Mouse (Mus musculus): ENCODE data around the gene Cul7. TPM values are rescaled to one million over a fixed set of nuclear protein-coding genes. Genes with fewer than 3 reads are reported as not detected.

Cul7 gene
- polyA plus RNA-seq, 1 experiment from 2014 or later = 46.5 TPM

DNA sequence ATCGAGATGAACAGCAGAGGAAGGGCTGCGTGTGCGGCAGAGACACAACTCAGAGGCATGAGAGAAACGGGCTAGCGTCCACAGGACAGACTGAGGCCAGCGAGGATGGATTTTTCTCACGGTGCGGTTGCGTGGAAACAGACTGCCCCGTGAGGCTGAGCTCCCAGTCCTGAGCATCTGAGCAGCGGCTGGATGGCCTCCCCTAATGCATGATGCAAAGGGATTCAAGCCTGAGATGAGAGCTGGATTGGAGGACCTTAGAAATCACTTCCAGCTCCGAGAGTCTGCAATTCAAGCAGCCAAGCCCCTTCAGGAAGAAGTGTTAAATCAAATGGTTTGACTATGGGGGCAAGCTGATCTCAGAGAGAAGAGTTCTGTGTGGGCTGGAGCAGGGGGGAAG lies 51.4 kb downstream of the Cul7 start:
- WGBS = 89% methylated on average over 12 of the region's 12 CpGs
- Histone ChIP-seq H3K27me3 (no peaks in the 10 kb centered on the region), H3K9me3 (no peaks in the 10 kb centered on the region), H3K9ac (peak overlapping the region; percentile 25; the same call in 1 of the 2 replicates), H3K27ac (no peak overlapping the region), H3K4me3 (replicated peaks) (no peak overlapping the region), H3K36me3 (replicated peaks) (peaks cover 28% of the 10 kb centered on the region), H3K4me1 (peaks cover 38% of the 10 kb centered on the region), H3K4me2 (no peak overlapping the region)
- ATAC-seq (ENCODE audit: low FRiP score) = no peak

- H3K4me3 ChIP-seq (replicated peaks) = no peak overlapping the region
- H3K36me3 ChIP-seq (replicated peaks) = peaks cover 26% of the 10 kb centered on the region
- H3K9me3 ChIP-seq = no peaks in the 10 kb centered on the region
- H3K27me3 ChIP-seq = no peaks in the 10 kb centered on the region
- H3K9ac ChIP-seq = peak overlapping the region; percentile 25; the same call in 1 of the 2 replicates
- 0 out of 2 replicates have a peak overlapping the region, but pooled peaks have one; percentile 70 for H3K4me2 ChIP-seq
- no peak overlapping the region for H3K27ac ChIP-seq
- 86% methylated on average over 12 of the region's 12 CpGs for WGBS
- no peak for ATAC-seq (ENCODE audit: low FRiP score)
- peaks cover 39% of the 10 kb centered on the region for H3K4me1 ChIP-seq
Observed at GRCm38 (mm10) chr17:46702100-46702499, 52.0 kb downstream of the Cul7 start.

GRCm38 (mm10) chr17:46702506-46702905 lies 52.4 kb downstream of the Cul7 start:
- H3K4me3 ChIP-seq (replicated peaks) = no peak overlapping the region
- H3K9me3 ChIP-seq = no peaks in the 10 kb centered on the region
- no peaks in the 10 kb centered on the region for H3K27me3 ChIP-seq
- peaks cover 39% of the 10 kb centered on the region for H3K4me1 ChIP-seq
- H3K36me3 ChIP-seq (replicated peaks) = peaks cover 26% of the 10 kb centered on the region
- no peak for ATAC-seq (ENCODE audit: low FRiP score)
- no peak overlapping the region for H3K27ac ChIP-seq
- 93% methylated on average over 5 of the region's 5 CpGs for WGBS
- H3K9ac ChIP-seq = peak overlapping the region; percentile 89
- peak overlapping the region; percentile 70 for H3K4me2 ChIP-seq

DNA sequence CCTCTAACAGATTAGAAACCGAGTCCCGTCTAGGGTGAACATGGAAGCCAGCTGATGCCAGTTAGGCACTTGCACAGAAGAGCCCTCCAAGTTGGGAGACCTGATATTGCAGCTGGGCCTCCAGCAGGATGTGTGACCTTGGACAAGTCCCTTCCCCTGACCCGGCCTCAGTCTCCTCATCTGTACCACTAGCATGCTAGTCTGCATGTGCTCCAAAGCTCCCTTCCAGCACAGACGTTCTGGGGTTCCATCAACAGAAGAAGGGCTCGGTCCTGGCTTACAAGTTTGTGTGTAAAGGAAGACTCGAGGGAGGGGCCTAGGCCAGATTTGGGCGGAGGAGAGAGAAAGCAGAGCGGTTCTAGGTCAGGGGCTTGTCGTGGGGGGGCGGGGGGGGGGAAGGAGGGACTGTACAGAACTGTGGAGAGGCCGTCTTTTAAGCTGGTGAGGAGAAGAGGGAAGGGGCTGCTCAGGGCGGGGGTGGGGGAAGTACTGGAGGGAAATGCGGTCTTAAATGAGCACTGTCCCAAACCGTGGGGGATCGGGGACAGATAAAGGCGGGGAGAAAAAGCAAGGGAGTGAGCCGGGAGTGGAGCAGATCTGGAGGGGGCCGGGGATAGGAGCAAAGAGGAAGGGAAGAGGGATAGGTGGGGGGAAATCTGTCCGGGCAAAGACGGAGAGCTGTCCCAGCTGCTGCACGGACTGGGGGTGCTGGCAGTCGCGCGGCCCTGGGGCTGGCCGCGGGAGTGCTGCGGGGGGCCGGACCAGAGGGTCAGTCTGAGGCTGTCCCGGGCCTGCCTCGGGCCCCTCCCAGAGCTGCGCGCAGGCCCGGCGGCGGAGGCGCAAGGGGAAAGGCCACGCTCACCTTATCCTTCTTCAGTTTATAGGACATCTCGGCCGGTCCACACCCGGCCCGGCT lies 54.1 kb downstream of the Cul7 start:
- H3K4me3 ChIP-seq (replicated peaks) = peak overlapping the region; percentile 78
- no peaks in the 10 kb centered on the region for H3K9me3 ChIP-seq
- H3K4me1 ChIP-seq = peaks cover 39% of the 10 kb centered on the region
- peak overlapping the region; percentile 70 for H3K4me2 ChIP-seq
- no peaks in the 10 kb centered on the region for H3K27me3 ChIP-seq
- H3K27ac ChIP-seq = peak overlapping the region; percentile 87
- 4% methylated on average over 38 of the region's 41 CpGs for WGBS
- H3K9ac ChIP-seq = peak overlapping the region; percentile 89
- ATAC-seq (ENCODE audit: low FRiP score) = peak; percentile 80
- peaks cover 10% of the 10 kb centered on the region for H3K36me3 ChIP-seq (replicated peaks)

GRCm38 (mm10) chr17:46704887-46705835 lies 55.0 kb downstream of the Cul7 start, which contains the start of gene Ppp2r5d:
Gene Ppp2r5d, minus strand, starts transcription at chr17:46705111.
- peak within 1 kb of the TSS; percentile 89 for H3K9ac ChIP-seq
- peak within 1 kb of the TSS; percentile 93 for H3K27ac ChIP-seq
- H3K4me3 ChIP-seq (replicated peaks) = peak within 1 kb of the TSS; percentile 78
- peak; percentile 97 for ATAC-seq (ENCODE audit: low FRiP score)
- H3K4me1 ChIP-seq = peaks cover 39% of the 10 kb centered on the region
- H3K4me2 ChIP-seq = peak within 1 kb of the TSS; percentile 70
- H3K36me3 ChIP-seq (replicated peaks) = 0 out of 2 replicates have a peak, but pooled peaks cover 3% of the 10 kb centered on the region
- WGBS = 2% methylated on average over 48 of the region's 48 CpGs
- H3K9me3 ChIP-seq = no peaks in the 10 kb centered on the region
- no peaks in the 10 kb centered on the region for H3K27me3 ChIP-seq

- no peaks in the 10 kb centered on the region for H3K27me3 ChIP-seq
- peak overlapping the region; percentile 11; the same call in 1 of the 2 replicates for H3K4me2 ChIP-seq
- no peaks in the 10 kb centered on the region for H3K36me3 ChIP-seq (replicated peaks)
- 92% methylated on average over 14 of the region's 14 CpGs for WGBS
- ATAC-seq (ENCODE audit: low FRiP score) = no peak
- peaks cover 34% of the 10 kb centered on the region for H3K4me1 ChIP-seq
- no peaks in the 10 kb centered on the region for H3K9me3 ChIP-seq
- H3K27ac ChIP-seq = no peak overlapping the region
- H3K4me3 ChIP-seq (replicated peaks) = no peak overlapping the region
- H3K9ac ChIP-seq = no peak overlapping the region
Observed at GRCm38 (mm10) chr17:46706375-46707089, 56.4 kb downstream of the Cul7 start.

- peak within 1 kb of the TSS; percentile 82 for H3K27ac ChIP-seq
- H3K9me3 ChIP-seq = no peaks in the 10 kb centered on the region
- peak within 1 kb of the TSS; percentile 100 for H3K4me2 ChIP-seq
- peak; percentile 93 for ATAC-seq (ENCODE audit: low FRiP score)
- 10% methylated on average over 36 of the region's 36 CpGs for WGBS
- H3K4me3 ChIP-seq (replicated peaks) = peak within 1 kb of the TSS; percentile 100
- peak within 1 kb of the TSS; percentile 91 for H3K9ac ChIP-seq
- H3K36me3 ChIP-seq (replicated peaks) = peaks cover 23% of the 10 kb centered on the region
- H3K4me1 ChIP-seq = peaks cover 19% of the 10 kb centered on the region
- no peaks in the 10 kb centered on the region for H3K27me3 ChIP-seq
Observed at GRCm38 (mm10) chr17:46710959-46711597, 60.9 kb downstream of the Cul7 start, which contains the start of gene Pex6. Gene Pex6, plus strand, starts transcription at chr17:46711463.

DNA sequence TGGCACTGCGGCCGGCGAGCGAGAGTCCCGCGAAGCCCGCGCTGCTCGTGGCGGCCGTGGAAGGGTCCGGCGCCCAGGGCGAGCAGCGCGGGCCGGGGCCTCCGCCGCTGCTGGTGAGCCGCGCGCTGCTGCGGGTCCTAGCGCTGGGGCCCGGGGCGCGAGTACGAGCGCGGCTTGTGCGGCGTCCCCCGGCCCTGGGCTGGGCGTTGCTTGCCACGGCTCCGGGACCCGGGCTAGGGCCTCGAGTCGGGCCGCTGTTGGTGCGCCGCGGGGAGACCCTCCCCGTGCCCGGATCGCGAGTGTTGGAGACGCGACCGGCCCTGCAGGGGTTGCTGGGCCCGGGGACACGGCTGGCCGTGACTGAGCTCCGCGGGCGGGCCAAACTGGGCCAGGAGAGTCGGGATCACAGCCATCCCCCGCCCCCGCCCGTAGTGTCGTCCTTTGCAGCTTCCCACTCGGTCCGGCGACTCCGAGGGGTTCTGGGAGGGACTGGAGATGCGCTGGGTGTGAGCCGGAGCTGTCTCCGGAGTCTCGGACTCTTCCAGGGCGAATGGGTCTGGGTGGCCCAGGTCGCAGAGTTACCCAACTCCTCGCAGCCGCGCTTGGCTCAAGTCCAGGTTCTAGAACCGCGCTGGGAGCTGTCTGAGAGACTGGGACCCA lies 61.6 kb downstream of the Cul7 start:
- ATAC-seq (ENCODE audit: low FRiP score) = no peak; the same call in none of the 2 replicates
- Histone ChIP-seq H3K27me3 (no peaks in the 10 kb centered on the region), H3K4me2 (peak overlapping the region; percentile 100), H3K36me3 (replicated peaks) (peaks cover 28% of the 10 kb centered on the region), H3K9ac (peak overlapping the region; percentile 91), H3K27ac (peak overlapping the region; percentile 60), H3K9me3 (no peaks in the 10 kb centered on the region), H3K4me3 (replicated peaks) (peak overlapping the region; percentile 100), H3K4me1 (peaks cover 16% of the 10 kb centered on the region)
- 1% methylated on average over 52 of the region's 76 CpGs for WGBS

DNA sequence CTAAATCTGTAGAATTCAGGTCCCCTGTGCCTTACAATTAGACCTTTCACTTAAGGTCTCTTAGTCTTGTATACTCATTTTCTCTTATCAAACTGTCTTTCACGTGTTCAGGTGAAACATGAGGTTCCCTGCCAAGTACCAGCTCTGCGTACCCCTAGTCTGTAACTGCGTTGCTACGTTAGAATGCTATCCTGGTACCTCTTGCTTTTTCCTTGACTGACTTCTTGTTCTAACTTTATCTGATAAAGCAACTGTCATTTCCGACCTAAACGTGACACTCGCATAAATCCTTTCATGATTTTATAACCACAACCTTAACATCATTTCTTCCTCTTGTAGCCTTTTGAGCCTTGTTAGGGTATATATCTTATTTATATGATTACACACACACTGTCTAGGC lies 62.3 kb downstream of the Cul7 start:
- Histone ChIP-seq H3K4me3 (replicated peaks) (peak overlapping the region; percentile 100), H3K36me3 (replicated peaks) (peaks cover 33% of the 10 kb centered on the region), H3K9me3 (no peaks in the 10 kb centered on the region), H3K27me3 (no peaks in the 10 kb centered on the region), H3K4me2 (peak overlapping the region; percentile 100), H3K9ac (peak overlapping the region; percentile 91; the same call in 1 of the 2 replicates), H3K4me1 (peaks cover 16% of the 10 kb centered on the region), H3K27ac (no peak overlapping the region)
- 80% methylated on average over 7 of the region's 7 CpGs for WGBS
- ATAC-seq (ENCODE audit: low FRiP score) = no peak

DNA sequence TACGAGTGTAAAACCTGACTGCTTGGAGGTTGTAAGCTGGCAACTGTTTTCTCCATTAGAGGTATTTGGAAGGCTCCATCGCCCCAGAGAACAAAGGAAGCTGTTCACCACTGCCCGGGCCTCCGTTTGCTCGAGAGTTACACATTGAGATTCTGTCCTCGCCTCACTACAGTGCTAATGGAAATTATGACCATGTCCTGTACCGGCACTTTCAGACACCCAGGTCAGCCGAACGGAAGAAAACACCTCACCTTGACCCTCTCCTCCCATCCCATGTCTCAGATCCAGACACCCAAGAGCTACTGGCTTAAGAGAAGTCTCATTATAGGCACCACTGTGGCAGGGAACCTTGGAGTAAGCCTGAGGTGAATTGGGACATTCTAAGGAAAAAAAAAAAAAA lies 63.7 kb downstream of the Cul7 start:
- WGBS = 90% methylated on average over 9 of the region's 9 CpGs
- Histone ChIP-seq H3K4me3 (replicated peaks) (no peak overlapping the region), H3K4me1 (peaks cover 16% of the 10 kb centered on the region), H3K36me3 (replicated peaks) (peaks cover 33% of the 10 kb centered on the region), H3K27me3 (no peaks in the 10 kb centered on the region), H3K4me2 (no peak overlapping the region), H3K27ac (no peak overlapping the region), H3K9me3 (no peaks in the 10 kb centered on the region), H3K9ac (no peak overlapping the region)
- ATAC-seq (ENCODE audit: low FRiP score) = no peak
